Mouse (Mus musculus): ENCODE measurements around the gene Id1. TPM values are rescaled to one million over a fixed set of nuclear protein-coding genes. Genes with fewer than 3 reads are reported as not detected.
A peak's percentile ranks its signal among the peaks of the same experiment; 100 is the strongest.

The Id1 gene
- polyA plus RNA-seq, 1 experiment from 2014 or later: 109 TPM

- ATAC-seq (replicated peaks; ENCODE audit: low FRiP score, low TSS enrichment, low read depth) (peak; percentile 71), DNase-seq (ENCODE audit: low spot score) (peak; percentile 97)
- WGBS: 41% methylated on average over 20 of the region's 20 CpGs
Measured at GRCm38 (mm10) chr2:152696476-152697164, 39.4 kb upstream of the Id1 start.

GRCm38 (mm10) chr2:152700138-152700537 lies 35.9 kb upstream of the Id1 start:
- Histone ChIP-seq H3K4me1 (replicated peaks; ENCODE audit: control insufficient read depth, insufficient read depth, low read length) (no peaks in the 10 kb centered on the region; the same call in 1 of the 2 replicates), H3K4me2 (ENCODE audit: low read length) (no peak overlapping the region), H3K4me3 (ENCODE audit: low read depth, low read length) (no peak overlapping the region), H3K27me3 (replicated peaks; ENCODE audit: control insufficient read depth, insufficient read depth, low read length) (no peaks in the 10 kb centered on the region), H3K9ac (ENCODE audit: low read length) (no peak overlapping the region), H3K9me3 (ENCODE audit: control insufficient read depth, low read length) (no peaks in the 10 kb centered on the region), H3K36me3 (ENCODE audit: control insufficient read depth, insufficient read depth, low read length) (peaks cover 91% of the 10 kb centered on the region), H3K27ac (ENCODE audit: low read depth) (no peak overlapping the region)
- WGBS: 93% methylated on average over 10 of the region's 10 CpGs
- no peak for DNase-seq (ENCODE audit: low spot score)
- ATAC-seq (replicated peaks; ENCODE audit: low FRiP score, low TSS enrichment, low read depth): no peak

More at GRCm38 (mm10) chr2:152696476-152697164, 39.4 kb upstream of the Id1 start:
- H3K36me3 ChIP-seq (ENCODE audit: control insufficient read depth, insufficient read depth, low read length): peaks cover 68% of the 10 kb centered on the region
- no peak overlapping the region for H3K4me3 ChIP-seq (ENCODE audit: low read depth, low read length)
- H3K27ac ChIP-seq (ENCODE audit: low read depth): peak overlapping the region; percentile 74
- H3K4me1 ChIP-seq (replicated peaks; ENCODE audit: control insufficient read depth, insufficient read depth, low read length): peaks cover 3% of the 10 kb centered on the region; the same call in 1 of the 2 replicates
- H3K9me3 ChIP-seq (ENCODE audit: control insufficient read depth, low read length): no peaks in the 10 kb centered on the region
- H3K27me3 ChIP-seq (replicated peaks; ENCODE audit: control insufficient read depth, insufficient read depth, low read length): no peaks in the 10 kb centered on the region
- H3K9ac ChIP-seq (ENCODE audit: low read length): peak overlapping the region; percentile 55
- no peak overlapping the region for H3K4me2 ChIP-seq (ENCODE audit: low read length)

- Histone ChIP-seq H3K9ac (ENCODE audit: low read length) (no peak overlapping the region), H3K4me3 (ENCODE audit: low read depth, low read length) (no peak overlapping the region), H3K4me2 (ENCODE audit: low read length) (no peak overlapping the region), H3K4me1 (replicated peaks; ENCODE audit: control insufficient read depth, insufficient read depth, low read length) (no peaks in the 10 kb centered on the region; the same call in 1 of the 2 replicates), H3K27me3 (replicated peaks; ENCODE audit: control insufficient read depth, insufficient read depth, low read length) (no peaks in the 10 kb centered on the region), H3K36me3 (ENCODE audit: control insufficient read depth, insufficient read depth, low read length) (peaks cover 91% of the 10 kb centered on the region), H3K9me3 (ENCODE audit: control insufficient read depth, low read length) (no peaks in the 10 kb centered on the region), H3K27ac (ENCODE audit: low read depth) (no peak overlapping the region)
- 89% methylated on average over 8 of the region's 8 CpGs for WGBS
- ATAC-seq (replicated peaks; ENCODE audit: low FRiP score, low TSS enrichment, low read depth) (no peak), DNase-seq (ENCODE audit: low spot score) (no peak)
Measured at GRCm38 (mm10) chr2:152700725-152701124, 35.3 kb upstream of the Id1 start.

GRCm38 (mm10) chr2:152703596-152704255 lies 32.3 kb upstream of the Id1 start:
- ATAC-seq (replicated peaks; ENCODE audit: low FRiP score, low TSS enrichment, low read depth) (no peak), DNase-seq (ENCODE audit: low spot score) (no peak)
- peaks cover 72% of the 10 kb centered on the region for H3K36me3 ChIP-seq (ENCODE audit: control insufficient read depth, insufficient read depth, low read length)
- peaks cover 23% of the 10 kb centered on the region for H3K4me1 ChIP-seq (replicated peaks; ENCODE audit: control insufficient read depth, insufficient read depth, low read length)
- WGBS: 91% methylated on average over 21 of the region's 21 CpGs
- H3K27ac ChIP-seq (ENCODE audit: low read depth): no peak overlapping the region
- no peaks in the 10 kb centered on the region for H3K27me3 ChIP-seq (replicated peaks; ENCODE audit: control insufficient read depth, insufficient read depth, low read length)
- no peak overlapping the region for H3K4me3 ChIP-seq (ENCODE audit: low read depth, low read length)
- H3K9me3 ChIP-seq (ENCODE audit: control insufficient read depth, low read length): no peaks in the 10 kb centered on the region
- no peak overlapping the region for H3K9ac ChIP-seq (ENCODE audit: low read length)
- H3K4me2 ChIP-seq (ENCODE audit: low read length): no peak overlapping the region

- WGBS: 89% methylated on average over 5 of the region's 5 CpGs
- no peak overlapping the region for H3K4me2 ChIP-seq (ENCODE audit: low read length)
- no peak overlapping the region for H3K9ac ChIP-seq (ENCODE audit: low read length)
- peaks cover 23% of the 10 kb centered on the region for H3K4me1 ChIP-seq (replicated peaks; ENCODE audit: control insufficient read depth, insufficient read depth, low read length)
- DNase-seq (ENCODE audit: low spot score): no peak
- ATAC-seq (replicated peaks; ENCODE audit: low FRiP score, low TSS enrichment, low read depth): no peak
- H3K27me3 ChIP-seq (replicated peaks; ENCODE audit: control insufficient read depth, insufficient read depth, low read length): no peaks in the 10 kb centered on the region
- H3K27ac ChIP-seq (ENCODE audit: low read depth): no peak overlapping the region
- H3K4me3 ChIP-seq (ENCODE audit: low read depth, low read length): no peak overlapping the region
- no peaks in the 10 kb centered on the region for H3K9me3 ChIP-seq (ENCODE audit: control insufficient read depth, low read length)
- peaks cover 68% of the 10 kb centered on the region for H3K36me3 ChIP-seq (ENCODE audit: control insufficient read depth, insufficient read depth, low read length)
Measured at GRCm38 (mm10) chr2:152704256-152704605, 31.8 kb upstream of the Id1 start.

- ATAC-seq (replicated peaks; ENCODE audit: low FRiP score, low TSS enrichment, low read depth) (no peak), DNase-seq (ENCODE audit: low spot score) (no peak)
- H3K27me3 ChIP-seq (replicated peaks; ENCODE audit: control insufficient read depth, insufficient read depth, low read length): no peaks in the 10 kb centered on the region
- H3K27ac ChIP-seq (ENCODE audit: low read depth): no peak overlapping the region
- H3K36me3 ChIP-seq (ENCODE audit: control insufficient read depth, insufficient read depth, low read length): peaks cover 61% of the 10 kb centered on the region
- no peak overlapping the region for H3K4me2 ChIP-seq (ENCODE audit: low read length)
- no peak overlapping the region for H3K9ac ChIP-seq (ENCODE audit: low read length)
- peaks cover 23% of the 10 kb centered on the region for H3K4me1 ChIP-seq (replicated peaks; ENCODE audit: control insufficient read depth, insufficient read depth, low read length)
- H3K4me3 ChIP-seq (ENCODE audit: low read depth, low read length): no peak overlapping the region
- no peaks in the 10 kb centered on the region for H3K9me3 ChIP-seq (ENCODE audit: control insufficient read depth, low read length)
- 95% methylated on average over 14 of the region's 14 CpGs for WGBS
Measured at GRCm38 (mm10) chr2:152704811-152705370, 31.2 kb upstream of the Id1 start.

- no peak for ATAC-seq (replicated peaks; ENCODE audit: low FRiP score, low TSS enrichment, low read depth)
- Histone ChIP-seq H3K4me3 (ENCODE audit: low read depth, low read length) (no peak overlapping the region), H3K4me2 (ENCODE audit: low read length) (no peak overlapping the region), H3K9me3 (ENCODE audit: control insufficient read depth, low read length) (no peaks in the 10 kb centered on the region), H3K27ac (ENCODE audit: low read depth) (peak overlapping the region; percentile 69), H3K9ac (ENCODE audit: low read length) (peak overlapping the region; percentile 20; the same call in 1 of the 2 replicates), H3K4me1 (replicated peaks; ENCODE audit: control insufficient read depth, insufficient read depth, low read length) (peaks cover 23% of the 10 kb centered on the region), H3K27me3 (replicated peaks; ENCODE audit: control insufficient read depth, insufficient read depth, low read length) (no peaks in the 10 kb centered on the region), H3K36me3 (ENCODE audit: control insufficient read depth, insufficient read depth, low read length) (peaks cover 49% of the 10 kb centered on the region)
- no peak for DNase-seq (ENCODE audit: low spot score)
- WGBS: 75% methylated on average over 22 of the region's 22 CpGs
Measured at GRCm38 (mm10) chr2:152705993-152706571, 30.0 kb upstream of the Id1 start.

- Histone ChIP-seq H3K27ac (ENCODE audit: low read depth) (peak overlapping the region; percentile 92), H3K4me3 (ENCODE audit: low read depth, low read length) (peak overlapping the region; percentile 30), H3K9ac (ENCODE audit: low read length) (peak overlapping the region; percentile 44), H3K9me3 (ENCODE audit: control insufficient read depth, low read length) (no peaks in the 10 kb centered on the region), H3K36me3 (ENCODE audit: control insufficient read depth, insufficient read depth, low read length) (peaks cover 38% of the 10 kb centered on the region), H3K4me2 (ENCODE audit: low read length) (peak overlapping the region; percentile 55), H3K4me1 (replicated peaks; ENCODE audit: control insufficient read depth, insufficient read depth, low read length) (peaks cover 23% of the 10 kb centered on the region), H3K27me3 (replicated peaks; ENCODE audit: control insufficient read depth, insufficient read depth, low read length) (no peaks in the 10 kb centered on the region)
- WGBS: 21% methylated on average over 7 of the region's 7 CpGs
- DNase-seq (ENCODE audit: low spot score) (no peak), ATAC-seq (replicated peaks; ENCODE audit: low FRiP score, low TSS enrichment, low read depth) (no peak)
Measured at GRCm38 (mm10) chr2:152707186-152707585, 28.9 kb upstream of the Id1 start.
